Mouse (Mus musculus) telencephalon, adult 2 months (tissue): ENCODE measurements at regions not wholly inside any gene's neighbourhood (a gene's known extent, or its start where the extent isn't known, plus 50 kb on each side); places are given as distances from the start of the nearest gene placed in this dataset.

Experiments used
- DNase-seq: peaks from one replicate; pipeline ENCODE4 v3.0.0-alpha.2; 2011; ENCODE audit warnings: low read depth, low spot score

DNA sequence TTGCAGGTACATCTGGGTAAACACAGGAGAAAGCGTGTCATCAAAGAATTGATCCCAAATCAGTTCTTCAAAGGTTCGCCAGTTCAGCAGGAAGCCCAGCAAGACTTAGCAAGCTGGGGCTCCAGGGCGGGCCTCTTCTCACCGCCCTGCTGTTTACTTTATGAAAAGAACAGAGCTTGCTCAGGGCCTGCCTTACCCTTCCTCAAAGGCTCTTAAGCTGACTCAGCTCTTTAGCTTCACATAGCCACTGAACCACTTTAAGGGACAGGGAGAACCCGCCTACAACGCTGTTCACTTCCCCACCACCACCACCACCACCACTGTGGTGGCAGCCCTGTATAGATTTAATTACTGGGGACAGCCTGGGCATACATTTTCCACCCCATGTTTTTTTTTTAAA lies 148.5 kb downstream of the Clic5 start:
- no peak for DNase-seq

DNA sequence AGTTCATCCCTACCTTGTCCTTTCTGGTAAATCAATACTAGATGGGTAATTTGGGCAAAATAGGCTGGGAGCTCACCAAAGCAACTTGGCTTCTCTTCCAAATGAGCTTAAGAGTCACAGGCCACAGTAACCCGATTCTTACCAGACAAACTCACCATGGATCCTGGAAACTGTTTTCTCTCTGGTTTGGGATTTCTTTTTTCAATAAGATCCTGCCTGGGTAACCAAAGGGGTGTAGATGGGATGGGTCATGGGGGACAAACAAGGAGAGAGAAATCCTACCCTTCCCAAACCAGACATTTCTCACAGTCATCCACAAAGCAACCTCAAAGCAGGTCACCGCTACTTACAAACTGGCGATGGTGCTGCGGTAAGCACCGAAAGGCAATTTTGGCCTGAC lies 148.9 kb downstream of the Clic5 start:
- DNase-seq, result no peak

DNA sequence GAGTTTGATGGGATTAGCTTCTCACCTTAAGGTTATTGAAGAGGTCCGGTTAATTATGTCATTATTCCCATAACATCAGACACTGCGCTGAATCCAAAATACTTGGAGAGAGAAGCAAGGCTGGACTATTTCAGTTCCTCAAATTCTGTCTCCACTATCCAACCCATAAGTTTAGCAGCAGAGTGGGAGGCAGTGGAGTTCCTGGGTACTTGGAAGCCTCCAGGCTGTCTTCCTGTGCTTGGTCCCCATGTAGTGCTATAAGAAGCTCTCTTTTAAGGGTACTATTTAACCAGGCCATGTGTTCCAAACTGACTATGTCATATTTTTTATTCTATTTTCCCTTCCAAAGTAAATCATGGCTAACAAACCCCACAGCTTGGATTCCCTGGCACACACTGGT lies 156.2 kb downstream of the Clic5 start:
- DNase-seq, result no peak

DNA sequence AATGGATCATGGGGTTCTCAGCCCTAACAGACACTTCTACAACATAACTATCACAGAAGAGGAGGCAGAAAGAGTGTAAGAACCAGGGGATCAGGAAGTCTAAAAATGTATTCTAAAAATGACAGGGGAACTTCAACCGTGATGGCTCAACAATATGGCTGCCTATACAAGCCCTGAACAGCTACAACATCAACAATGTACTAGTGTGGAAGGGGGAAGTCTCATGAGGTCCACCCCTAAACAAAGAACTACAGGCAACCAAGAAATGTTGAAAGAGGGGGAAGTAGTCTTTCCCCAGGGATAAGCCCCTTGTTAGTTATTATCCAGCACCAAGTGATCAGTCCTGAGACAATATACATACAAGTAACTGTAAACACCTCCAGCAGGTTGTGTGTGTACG lies 157.0 kb downstream of the Clic5 start:
- no peak for DNase-seq

DNA sequence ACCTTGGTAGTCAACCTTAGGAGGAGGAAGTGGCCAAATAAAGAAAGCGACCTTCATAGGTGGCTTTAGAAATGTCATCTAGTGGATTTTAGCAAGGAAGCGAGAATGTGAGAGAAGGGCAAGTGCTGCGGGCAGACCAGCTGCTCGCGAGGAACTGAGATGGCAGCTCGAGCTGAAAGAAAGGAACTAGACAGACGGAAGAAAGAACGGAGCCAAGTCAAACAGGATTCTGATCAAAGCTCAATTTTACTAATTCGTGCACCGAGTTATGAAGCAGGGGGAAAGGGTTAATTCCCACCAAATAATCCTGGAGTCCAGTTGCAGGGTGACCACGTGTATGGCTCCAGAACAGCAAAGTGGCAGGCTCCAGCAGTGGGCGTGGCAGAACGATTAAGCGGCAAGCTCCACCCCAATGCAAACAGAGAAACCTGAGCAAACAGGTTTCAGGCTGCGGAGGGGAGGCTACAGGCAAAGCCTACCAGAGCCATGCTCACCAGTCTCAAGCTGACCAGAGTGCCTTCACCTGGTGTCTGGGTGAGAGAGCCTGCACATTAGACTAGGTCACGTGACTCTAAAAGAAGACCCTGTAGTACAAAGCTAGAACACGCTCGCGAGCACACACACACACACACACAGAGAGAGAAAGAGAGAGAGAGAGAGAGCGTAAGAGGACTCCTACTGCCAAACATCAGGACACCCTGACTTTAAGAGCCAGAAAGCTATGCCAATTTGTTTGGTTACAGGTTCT lies 162.0 kb downstream of the Clic5 start:
- DNase-seq, result no peak

DNA sequence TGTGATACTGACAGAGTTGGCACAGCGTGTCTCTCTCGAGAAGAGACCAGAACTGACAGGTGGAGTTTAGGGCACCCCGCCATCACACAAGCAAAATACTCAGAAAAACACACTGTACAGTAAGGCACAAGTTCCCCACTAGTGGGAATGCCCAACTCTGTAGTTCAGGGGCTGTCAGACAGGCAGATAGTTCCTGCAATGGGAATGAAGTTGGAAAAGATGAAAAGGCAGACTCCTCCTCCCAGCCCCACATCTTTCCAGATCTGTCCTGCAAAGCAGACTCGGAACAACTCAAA lies 162.5 kb downstream of the Clic5 start:
- DNase-seq, result no peak

DNA sequence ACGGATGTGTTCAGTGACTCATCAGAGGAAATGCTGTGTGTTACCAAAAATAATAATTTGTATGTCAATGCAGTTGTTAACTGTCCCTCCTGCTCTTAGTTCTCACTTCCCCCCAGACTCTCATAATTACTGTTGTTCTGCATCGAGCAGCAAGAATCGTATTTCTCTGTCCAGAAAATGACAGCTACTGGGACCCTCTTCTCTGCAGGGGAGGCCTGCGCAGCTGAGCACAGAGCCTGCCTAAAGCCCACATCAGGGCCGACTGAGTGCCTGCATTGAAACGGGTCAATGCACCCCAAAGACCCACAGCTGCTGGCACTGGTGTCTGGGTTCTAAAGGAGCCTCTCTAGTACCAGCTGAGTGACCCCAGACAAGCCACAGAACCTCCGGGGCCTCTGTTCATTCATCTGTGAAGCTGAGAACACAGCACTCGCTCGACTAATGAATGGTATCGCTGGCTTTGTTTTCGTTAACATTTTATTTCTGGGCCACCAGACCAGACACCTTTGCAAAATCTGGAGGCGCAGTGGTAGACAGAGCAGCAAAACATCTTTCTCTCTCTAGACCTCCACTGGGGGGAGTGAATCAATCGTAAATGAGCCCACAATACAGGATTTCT lies 163.2 kb downstream of the Clic5 start:
- no peak for DNase-seq

DNA sequence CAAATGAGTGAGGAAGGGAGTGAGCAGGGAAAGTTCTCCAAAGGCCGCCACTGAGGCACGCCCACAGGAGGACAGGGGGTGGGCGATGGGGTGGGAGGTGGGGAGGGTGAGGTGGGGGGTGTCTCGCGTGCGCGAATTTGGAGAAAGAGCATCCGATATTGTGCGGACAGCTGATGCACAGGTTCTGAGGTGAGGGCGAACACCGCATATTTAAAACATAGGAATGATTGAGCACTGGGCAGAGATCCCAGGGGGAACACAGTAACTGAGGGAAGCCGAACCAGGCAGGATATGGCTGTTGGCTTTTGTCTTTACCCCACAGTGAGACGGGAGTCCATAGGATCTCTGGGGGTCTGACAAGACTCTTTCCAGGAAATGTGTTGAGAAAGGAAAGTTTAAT lies 163.8 kb downstream of the Clic5 start:
- DNase-seq, result no peak

DNA sequence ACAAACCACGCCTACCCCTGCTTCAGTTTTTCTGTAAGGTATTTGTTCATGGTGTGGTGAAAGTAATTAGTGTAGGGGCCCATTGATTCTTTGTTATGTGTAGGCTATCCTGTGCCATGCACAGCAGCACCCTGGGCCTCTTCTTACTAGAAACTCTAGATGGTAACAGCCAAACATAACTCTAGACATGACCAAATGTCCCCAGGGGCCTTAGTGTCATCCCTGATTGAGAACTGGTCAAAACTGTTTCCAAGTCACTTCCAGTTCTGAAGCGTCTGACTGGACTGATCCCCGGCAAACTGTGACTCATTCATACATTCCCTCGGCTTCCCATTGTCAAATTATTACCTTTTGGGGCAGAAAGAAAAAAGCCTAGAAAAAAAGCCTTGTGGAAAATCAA lies 174.7 kb downstream of the Clic5 start:
- DNase-seq, result no peak

DNA sequence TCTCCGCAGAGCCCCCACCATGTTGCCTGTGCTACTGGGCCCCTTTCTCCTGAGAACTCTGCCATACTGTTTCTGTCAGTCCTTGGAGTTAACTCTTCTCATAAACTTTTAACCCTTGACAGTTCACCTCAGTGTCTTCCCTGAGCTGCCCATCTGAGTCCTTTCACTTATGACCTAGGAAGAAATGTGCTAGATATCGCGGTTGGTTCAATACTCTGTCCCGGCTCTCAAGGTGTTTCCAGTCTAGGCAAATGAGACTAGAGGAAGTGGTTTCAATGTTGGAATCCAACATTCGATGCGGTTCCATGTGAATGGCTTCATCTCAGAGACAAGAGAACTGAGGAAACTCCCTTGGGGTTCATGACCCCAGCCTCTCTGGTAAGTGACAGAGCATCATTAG lies 176.1 kb downstream of the Clic5 start:
- DNase-seq, result no peak

DNA sequence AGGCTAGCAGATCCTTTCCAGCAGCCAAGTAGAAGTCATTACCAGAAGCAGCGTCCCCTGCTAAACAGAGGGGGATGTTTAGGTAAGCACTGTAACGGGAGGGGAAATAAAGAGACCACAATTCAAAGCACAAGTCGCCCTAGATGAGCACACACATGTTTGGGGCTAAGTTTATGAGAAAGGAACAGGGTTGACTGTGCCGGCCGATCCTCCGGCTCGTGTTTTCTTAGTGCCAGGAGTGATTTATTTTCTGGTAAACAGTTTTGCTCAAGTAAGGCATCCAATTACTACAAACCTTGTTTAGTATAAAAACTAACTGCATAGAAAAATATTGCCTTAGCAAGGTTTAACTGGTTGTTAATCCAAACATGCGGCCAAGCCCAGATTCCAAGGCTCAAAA lies 178.1 kb downstream of the Clic5 start:
- no peak for DNase-seq

DNA sequence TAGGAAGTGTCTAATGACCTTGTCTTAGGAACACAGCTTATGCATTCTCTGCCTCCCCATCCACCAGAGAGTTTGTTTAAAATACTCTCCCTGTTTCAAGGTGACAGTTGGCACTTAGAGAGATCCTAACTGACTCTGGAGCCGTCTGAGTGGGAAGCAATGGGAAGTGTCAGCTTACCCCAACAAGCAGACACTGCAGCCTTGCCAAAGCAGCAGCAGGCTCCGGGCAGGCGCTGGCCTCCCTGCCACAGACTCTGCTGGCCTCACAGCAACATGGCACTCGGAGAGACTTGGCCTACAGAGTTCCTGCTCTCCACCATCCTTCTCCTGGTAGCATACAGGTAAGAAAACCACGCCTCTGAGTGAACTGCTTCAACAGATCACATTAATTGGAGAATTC lies 179.2 kb downstream of the Clic5 start:
- DNase-seq, result no peak

DNA sequence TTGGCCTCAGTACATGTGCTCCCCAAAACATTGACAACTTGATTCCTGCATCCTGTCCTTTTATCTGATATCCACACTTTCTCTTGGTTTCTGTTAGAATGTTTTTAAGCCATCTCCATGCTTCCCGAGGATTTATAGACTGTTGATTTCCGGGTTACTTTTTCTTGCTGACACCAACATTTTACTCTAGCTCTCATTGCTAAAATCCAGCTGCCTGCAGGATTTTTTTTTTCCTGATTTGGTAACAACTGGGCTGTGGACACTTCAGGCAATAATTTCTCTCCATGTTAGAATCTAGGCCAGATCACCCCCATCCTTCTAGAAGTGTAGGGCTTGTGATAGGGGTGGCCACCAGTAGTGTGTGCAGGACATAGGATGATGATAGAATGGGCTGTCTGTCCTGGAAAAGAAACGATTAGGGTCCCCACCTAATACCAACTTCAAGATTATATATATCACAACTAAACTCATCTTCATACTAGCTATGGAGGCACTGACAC lies 182.6 kb downstream of the Clic5 start:
- DNase-seq, result no peak

DNA sequence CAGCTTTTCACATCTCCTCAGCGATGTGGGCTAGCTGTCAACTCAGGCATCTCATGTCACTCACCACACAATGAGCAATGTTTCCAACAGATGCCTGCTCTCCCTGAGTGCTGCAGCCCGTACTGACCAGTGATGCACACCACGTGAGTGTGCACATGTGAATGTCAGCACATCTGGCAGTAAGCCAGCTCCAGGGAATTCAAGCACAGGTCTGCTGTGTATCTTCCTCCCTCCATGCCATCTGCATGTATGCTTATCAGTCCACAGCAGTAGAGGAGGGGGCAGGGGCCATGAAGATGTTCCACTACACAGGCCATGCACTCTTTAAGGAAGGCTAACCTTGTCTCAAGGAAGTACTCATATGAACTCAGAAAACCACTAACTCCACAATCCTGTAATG lies 183.2 kb downstream of the Clic5 start:
- no peak for DNase-seq

DNA sequence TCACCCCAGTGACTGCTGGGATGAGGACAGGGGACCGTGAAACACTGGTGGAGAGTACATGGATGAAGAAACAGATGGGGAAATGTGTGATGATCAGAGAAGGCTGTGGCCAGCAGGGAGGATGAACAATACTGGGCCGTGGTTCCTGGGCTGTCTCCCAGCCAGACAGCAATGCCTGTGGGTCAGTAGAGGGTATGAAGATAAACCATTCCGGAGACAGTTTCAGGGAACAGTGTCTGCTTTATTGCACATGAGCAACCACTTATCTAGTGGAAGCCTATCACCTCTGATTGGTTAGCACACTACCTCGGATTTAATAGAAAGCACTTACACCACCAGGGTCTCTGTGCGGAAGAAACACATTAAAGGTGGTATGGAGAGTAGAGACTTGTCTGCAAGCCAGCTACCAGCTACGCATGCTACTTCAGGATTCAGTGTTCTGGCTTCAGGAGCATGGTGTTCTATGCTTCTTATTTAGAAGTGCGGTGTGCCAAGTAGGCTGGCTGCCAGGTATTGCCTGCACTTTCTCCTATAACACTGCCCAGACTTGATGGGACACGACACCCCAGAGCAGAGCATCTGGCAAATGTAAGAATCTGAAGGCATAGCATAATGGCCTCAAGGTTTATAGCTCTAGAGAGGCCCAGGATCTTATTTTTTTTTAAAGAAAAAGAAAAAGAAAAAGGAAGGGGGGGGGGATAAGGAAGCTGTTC lies 185.5 kb downstream of the Clic5 start:
- DNase-seq, result no peak

DNA sequence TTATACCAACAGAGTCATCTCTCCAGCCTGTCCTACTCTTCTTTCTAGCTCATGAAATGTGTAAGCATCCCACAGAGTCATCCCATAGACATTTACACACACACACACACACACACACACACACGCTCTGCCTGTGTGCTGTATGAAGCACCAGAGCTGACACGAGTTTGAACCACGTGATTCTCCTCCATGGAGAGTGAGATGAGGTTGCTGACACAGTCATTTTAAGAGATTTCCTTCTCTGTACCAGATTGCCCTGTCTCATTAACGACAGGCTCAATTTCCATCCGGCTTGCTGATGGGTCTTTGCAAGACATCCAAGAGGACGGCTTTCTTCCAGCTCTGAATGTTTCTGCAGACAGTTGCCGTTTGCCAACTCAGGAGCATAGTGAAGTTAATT lies 190.0 kb downstream of the Clic5 start:
- DNase-seq, result no peak

DNA sequence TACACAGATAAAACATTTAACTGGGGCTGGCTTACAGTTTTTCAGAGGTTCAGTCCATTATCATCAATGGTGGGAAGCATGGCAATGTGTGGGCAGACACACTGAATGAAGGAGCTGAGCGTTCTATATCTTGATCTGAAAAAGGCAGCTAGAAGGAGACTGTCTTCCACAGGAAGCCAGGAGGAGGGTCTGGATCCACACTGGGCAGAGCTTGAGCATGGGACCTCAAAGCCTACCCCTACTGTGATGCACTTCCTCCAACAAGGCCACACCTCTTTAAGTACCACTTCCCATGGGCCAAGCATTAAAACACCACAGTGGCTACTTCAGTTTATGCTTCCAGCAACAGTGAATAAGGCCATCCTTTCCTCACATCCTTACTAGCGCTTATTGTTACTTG lies 200.5 kb downstream of the Clic5 start:
- no peak for DNase-seq

DNA sequence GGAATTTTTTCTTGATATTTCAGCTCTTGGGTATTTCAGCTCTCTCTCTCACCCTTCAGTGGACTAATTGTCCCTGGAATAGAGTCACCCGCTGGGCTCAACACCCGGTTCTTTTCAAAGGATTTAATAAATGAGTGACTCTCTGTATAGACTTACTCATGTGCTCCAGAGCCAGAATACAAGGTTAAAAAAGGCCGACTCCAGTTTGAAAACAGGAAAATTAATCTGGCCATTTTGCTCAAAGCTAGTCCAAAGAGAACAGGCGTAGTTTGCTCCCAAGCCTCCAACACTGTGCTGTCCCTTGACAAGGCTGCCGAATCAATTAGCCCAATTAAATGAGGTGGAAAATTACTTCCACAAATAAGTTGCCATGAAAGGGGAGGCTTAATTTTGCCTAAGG lies 209.4 kb downstream of the Clic5 start:
- no peak for DNase-seq

DNA sequence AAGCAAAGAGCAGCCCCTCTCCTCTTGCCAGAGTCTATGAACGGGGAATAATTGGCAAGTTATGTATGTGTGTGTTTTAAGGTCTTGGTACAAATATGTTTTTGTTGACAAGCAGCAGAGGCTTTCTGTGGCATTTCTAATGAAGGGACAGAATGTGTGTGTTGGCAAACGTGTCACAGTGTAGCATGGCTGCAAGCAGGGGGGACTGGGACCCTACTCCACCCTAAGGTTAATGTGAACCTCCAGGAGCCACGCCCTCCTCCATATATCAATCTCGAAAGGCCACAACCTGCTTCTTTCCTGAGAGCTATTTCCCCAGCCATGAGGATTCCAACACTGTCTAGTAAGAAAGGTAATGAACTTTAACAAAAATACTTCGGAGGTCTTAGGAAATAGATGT lies 209.8 kb downstream of the Clic5 start:
- DNase-seq, result no peak

DNA sequence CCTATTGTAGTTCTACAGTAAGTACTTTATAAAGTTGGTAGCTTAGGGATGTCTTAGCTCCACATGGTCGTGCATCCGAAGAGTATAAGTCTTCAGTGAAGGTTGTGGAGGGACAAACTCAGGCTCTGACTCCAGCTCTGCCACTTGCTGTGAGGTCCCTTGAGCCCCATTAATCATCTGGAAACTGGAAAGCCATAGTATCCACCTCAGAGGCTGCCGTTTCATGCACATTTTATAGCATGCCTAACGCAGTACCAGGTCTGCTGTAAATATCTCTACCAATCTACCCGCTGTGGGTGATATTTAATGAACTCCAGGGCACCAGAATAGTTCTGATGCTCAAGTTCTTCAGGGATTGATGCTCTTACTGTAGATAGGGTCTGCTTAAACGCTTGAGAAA lies 216.5 kb downstream of the Clic5 start:
- DNase-seq, result no peak

DNA sequence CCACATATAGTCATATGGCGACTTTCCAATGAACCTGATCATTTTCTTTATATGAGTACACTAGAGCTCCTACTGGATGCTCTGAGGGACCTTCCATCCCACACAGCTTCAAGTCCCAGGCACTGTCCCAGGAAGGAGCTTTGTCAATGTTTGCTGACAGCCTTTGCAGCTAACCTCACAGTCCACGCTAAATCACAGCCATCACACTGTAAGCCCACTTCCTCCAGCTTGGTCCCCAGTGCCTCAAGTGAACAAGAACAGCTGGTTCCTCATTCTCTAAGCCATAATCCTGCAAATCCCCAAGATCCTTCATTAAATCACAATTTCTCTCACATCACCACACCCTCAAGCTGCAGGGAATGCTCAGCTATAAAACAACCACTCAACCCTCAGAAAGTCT lies 222.6 kb downstream of the Clic5 start:
- DNase-seq, result no peak

DNA sequence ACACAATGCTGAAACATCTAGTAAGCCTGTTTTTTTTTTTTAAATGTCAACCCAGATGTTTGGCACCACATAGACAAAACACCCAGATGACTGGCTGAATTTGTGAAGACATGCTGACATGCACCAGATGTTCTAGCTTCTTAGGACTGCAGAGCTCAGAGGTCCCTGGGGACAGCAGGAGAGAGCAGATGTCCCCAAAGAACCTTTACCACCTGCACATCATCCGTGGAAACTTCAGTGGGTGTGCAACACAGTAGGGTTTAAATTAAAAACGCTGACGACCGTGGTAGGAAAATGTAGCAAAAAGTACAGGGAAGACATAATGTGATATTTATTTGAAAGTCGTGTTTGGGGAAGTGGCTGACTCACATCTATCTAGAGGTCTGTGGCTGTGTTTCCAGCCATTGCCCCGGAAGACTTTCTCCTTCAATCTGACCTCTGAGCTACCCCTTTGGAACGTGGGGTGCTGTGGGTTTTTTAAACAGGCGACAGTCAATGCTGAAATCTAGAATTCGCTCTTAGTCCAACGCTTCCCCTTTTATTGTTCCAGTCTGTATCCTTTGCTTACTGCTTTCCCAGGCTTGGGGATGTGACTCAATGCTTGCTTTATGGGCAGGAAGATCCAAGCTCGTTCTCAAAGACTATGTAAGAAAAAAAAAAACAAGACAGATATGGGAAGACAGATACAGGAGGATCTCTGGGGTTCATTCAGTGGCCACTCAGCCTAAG lies 230.5 kb downstream of the Clic5 start:
- no peak for DNase-seq

DNA sequence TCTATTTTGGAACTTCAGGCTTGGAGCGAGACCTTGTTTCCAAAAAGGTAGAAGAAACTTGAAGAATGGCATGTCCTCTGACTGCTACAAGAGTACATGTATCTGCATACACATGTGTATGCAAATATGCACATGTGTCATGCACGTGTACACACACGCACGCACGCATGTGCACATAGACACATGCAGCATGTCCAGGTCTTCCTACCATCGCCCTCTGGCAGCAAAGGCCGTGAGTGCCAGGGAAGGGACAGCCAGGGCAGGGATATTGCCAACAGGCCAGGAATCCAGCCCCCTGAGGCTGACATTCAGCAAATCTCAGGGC lies 231.0 kb downstream of the Clic5 start:
- DNase-seq, result no peak
